Mouse (Mus musculus): ENCODE data around the gene Sema6d.

DNA sequence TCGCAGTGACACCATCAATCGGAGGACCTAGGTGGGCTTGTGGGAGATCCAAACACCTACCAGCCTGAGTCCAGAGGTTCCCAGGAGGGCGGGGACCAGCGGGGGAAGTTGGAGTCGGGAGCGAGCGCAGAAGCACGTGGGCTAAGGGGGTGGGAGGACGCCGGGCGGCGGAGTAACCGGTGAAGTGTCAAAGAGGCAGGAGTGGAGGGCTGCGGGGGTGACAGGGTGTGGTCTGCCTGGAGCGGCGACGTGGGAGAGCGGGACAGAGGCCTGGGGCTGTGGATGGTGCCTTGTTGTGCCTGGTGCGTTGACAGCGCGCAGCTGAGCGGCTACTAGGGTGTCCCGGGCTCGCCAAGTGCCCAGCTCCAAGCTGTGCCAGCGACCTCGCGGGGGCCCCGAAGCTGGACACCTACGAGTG, at the start of gene Sema6d:
- TF ChIP-seq CTCF (IDR thresholded peaks at IDR 0.05; ENCODE audit: insufficient read depth, low read length) = no peak
- TF ChIP-seq POLR2A (IDR thresholded peaks at IDR 0.05; ENCODE audit: borderline replicate concordance, extremely low read depth, low read depth, low read length) = no peak

All from lung, adult 2 months (tissue).